Mouse (Mus musculus): Measurements from ENCODE around the gene Kxd1.

DNA sequence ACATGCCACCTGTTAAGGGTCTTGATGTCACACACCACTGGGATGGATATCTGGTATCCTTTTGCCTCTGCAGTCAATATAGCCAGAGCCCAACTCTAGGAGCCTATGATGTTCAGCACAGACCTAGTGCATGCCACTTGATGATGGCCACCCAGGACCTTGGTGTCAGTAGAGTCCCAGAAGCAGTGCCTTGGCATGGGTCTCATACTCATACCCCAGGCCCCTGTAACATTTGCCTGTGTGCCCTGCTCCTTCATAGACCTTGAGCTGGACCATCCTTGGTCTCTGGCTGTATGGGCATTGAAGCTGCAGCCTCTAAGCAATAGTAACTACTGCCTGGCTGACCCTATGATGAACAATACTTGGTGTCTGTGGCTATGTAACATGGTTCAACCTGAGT, 46.5 kb upstream of the Kxd1 start:
- TF ChIP-seq CTCF (IDR thresholded peaks at IDR 0.05; ENCODE audit: low read depth) (no peak), EP300 (optimal IDR thresholded peaks at IDR 0.05) (no peak)
